Mouse (Mus musculus) lung, postnatal 10 days (tissue): ENCODE data around the gene Tmprss13.
A peak's percentile ranks its signal among the peaks of the same experiment; 100 is the strongest.

ENCODE experiments used
- DNase-seq: peaks from one replicate; pipeline ENCODE4 v3.0.0; 2021

The Tmprss13 gene

GRCm38 (mm10) chr9:45383883-45384282 is 65.0 kb downstream of the Tmprss13 start:
- no peak for DNase-seq

GRCm38 (mm10) chr9:45386698-45387097 is 67.8 kb downstream of the Tmprss13 start:
- DNase-seq = no peak

GRCm38 (mm10) chr9:45388385-45388994 is 69.6 kb downstream of the Tmprss13 start:
- peak; percentile 88 for DNase-seq

- DNase-seq = no peak
Measured at GRCm38 (mm10) chr9:45389596-45389995, 70.7 kb downstream of the Tmprss13 start.

- DNase-seq = no peak
Measured at GRCm38 (mm10) chr9:45391299-45391698, 72.4 kb downstream of the Tmprss13 start.

- DNase-seq = no peak
Measured at GRCm38 (mm10) chr9:45395218-45395617, 76.3 kb downstream of the Tmprss13 start.

- no peak for DNase-seq
Measured at GRCm38 (mm10) chr9:45395796-45396195, 76.9 kb downstream of the Tmprss13 start.
